Mouse (Mus musculus) MEL (cell line): ENCODE data around the gene Nosip. TPM values are rescaled to one million over a fixed set of nuclear protein-coding genes. Genes with fewer than 3 reads are reported as not detected.

Source experiments
- DNase-seq: peaks from one replicate; pipeline ENCODE4 v3.0.0; 2011; ENCODE audit warnings: low read depth, low spot score
- H3K27ac ChIP-seq: 2 replicates; pipeline ENCODE4 v1.5.1; 2012; ENCODE audit warnings: low read depth, mild to moderate bottlenecking, control low read depth, low read length, moderate library complexity; ENCODE audit not compliant: control insufficient read depth
- H3K27me3 ChIP-seq, 2 experiments: fragments of 150-350 bp in 1 of 2; sonication (generic) in 1 of 2; 2 replicates each; pipeline ENCODE4 v1.6.1; 2012; ENCODE audit warnings: low read length in 2 of 2, mild to moderate bottlenecking in 2 of 2, improper control_type of control experiment in 1 of 2, moderate library complexity in 1 of 2; ENCODE audit not compliant: insufficient read depth in 2 of 2, control insufficient read depth in 1 of 2
- H3K36me3 ChIP-seq, 2 experiments: 2 replicates each; pipeline ENCODE4 v1.6.1; 2012 to 2014; ENCODE audit warnings: low read length in 2 of 2, improper control_type of control experiment in 1 of 2, inconsistent platforms in 1 of 2, mild to moderate bottlenecking in 1 of 2; ENCODE audit not compliant: insufficient read depth in 2 of 2, control insufficient read depth in 1 of 2
- H3K4me1 ChIP-seq, 2 experiments: fragments of 150-350 bp in 1 of 2; sonication (generic) in 1 of 2; 2 replicates each; pipeline ENCODE4 v1.6.1; 2012; ENCODE audit warnings: low read length in 2 of 2, improper control_type of control experiment in 1 of 2, mild to moderate bottlenecking in 1 of 2; ENCODE audit not compliant: insufficient read depth in 2 of 2, control insufficient read depth in 1 of 2
- H3K4me3 ChIP-seq, 2 experiments: fragments of 150-350 bp in 1 of 2; sonication (generic) in 1 of 2; 2 replicates each; pipeline ENCODE4 v1.5.1; 2012; ENCODE audit warnings: low read depth in 2 of 2, low read length in 2 of 2, mild to moderate bottlenecking in 2 of 2, moderate library complexity in 2 of 2, control low read depth in 1 of 2, improper control_type of control experiment in 1 of 2; ENCODE audit not compliant: control insufficient read depth in 1 of 2, insufficient read depth in 1 of 2
- H3K79me2 ChIP-seq: 2 replicates; pipeline ENCODE4 v1.6.1; 2012; ENCODE audit warnings: mild to moderate bottlenecking, low read length, moderate library complexity; ENCODE audit not compliant: control insufficient read depth, poor library complexity, insufficient read depth
- H3K9ac ChIP-seq: 2 replicates; pipeline ENCODE4 v1.6.1; 2012; ENCODE audit warnings: low read depth, mild to moderate bottlenecking, control low read depth, low read length, moderate library complexity; ENCODE audit not compliant: control insufficient read depth, poor library complexity, severe bottlenecking
- H3K9me3 ChIP-seq: fragments of 150-350 bp; sonication (generic); replicated peaks from 2 replicates; pipeline ENCODE4 v1.6.1; 2012; ENCODE audit warnings: mild to moderate bottlenecking, low read length, improper control_type of control experiment, moderate library complexity; ENCODE audit not compliant: insufficient read depth
- CHD1 ChIP-seq: IDR thresholded peaks from 2 replicates; pipeline ENCODE4 v1.6.1; 2012; ENCODE audit warnings: low read depth, mild to moderate bottlenecking, inconsistent platforms, low read length, improper control_type of control experiment
- CTCF ChIP-seq, 3 experiments: IDR thresholded peaks in 2 of 3; conservative IDR thresholded peaks in 1 of 3; 2 replicates each; pipeline ENCODE4 v1.5.1; 2011 to 2012; ENCODE audit warnings: low read length in 3 of 3, low read depth in 2 of 3, mild to moderate bottlenecking in 2 of 3, improper control_type of control experiment in 1 of 3, inconsistent platforms in 1 of 3, mixed read lengths in 1 of 3, moderate library complexity in 1 of 3; ENCODE audit not compliant: control insufficient read depth in 1 of 3, insufficient read depth in 1 of 3, poor library complexity in 1 of 3, severe bottlenecking in 1 of 3
- EP300 ChIP-seq, 2 experiments: IDR thresholded peaks; 2 replicates each; pipeline ENCODE4 v1.6.1; 2011; ENCODE audit warnings: improper control_type of control experiment in 2 of 2, low read length in 2 of 2, low read depth in 1 of 2, mild to moderate bottlenecking in 1 of 2
- GABPA ChIP-seq: IDR thresholded peaks from 2 replicates; pipeline ENCODE4 v1.6.1; 2012; ENCODE audit warnings: low read depth, mild to moderate bottlenecking, inconsistent platforms, low read length, improper control_type of control experiment, moderate library complexity
- GATA1 ChIP-seq: IDR thresholded peaks from 2 replicates; pipeline ENCODE4 v1.6.1; 2011; ENCODE audit warnings: low read depth, low read length, improper control_type of control experiment
- HCFC1 ChIP-seq: IDR thresholded peaks from 2 replicates; pipeline ENCODE4 v1.6.1; 2012; ENCODE audit warnings: low read depth, mild to moderate bottlenecking, inconsistent platforms, low read length, improper control_type of control experiment, moderate library complexity
- JUND ChIP-seq: IDR thresholded peaks from 2 replicates; pipeline ENCODE4 v1.6.1; 2011; ENCODE audit warnings: low read depth, mild to moderate bottlenecking, improper control_type of control experiment, low read length
- MAZ ChIP-seq: IDR thresholded peaks from 2 replicates; pipeline ENCODE4 v1.6.1; 2012; ENCODE audit warnings: low read depth, mild to moderate bottlenecking, inconsistent platforms, low read length, improper control_type of control experiment
- MEF2A ChIP-seq: IDR thresholded peaks from 2 replicates; pipeline ENCODE4 v1.6.1; 2014; ENCODE audit warnings: low read depth, mild to moderate bottlenecking, inconsistent platforms, low read length, improper control_type of control experiment; ENCODE audit not compliant: poor library complexity, insufficient replicate concordance, severe bottlenecking; ENCODE audit errors: extremely low read depth
- MXI1 ChIP-seq: IDR thresholded peaks from 2 replicates; pipeline ENCODE4 v1.6.1; 2011; ENCODE audit warnings: mild to moderate bottlenecking, low read depth, low read length, improper control_type of control experiment
- MYC ChIP-seq: IDR thresholded peaks from 2 replicates; pipeline ENCODE4 v1.6.1; 2011; ENCODE audit warnings: low read depth, mild to moderate bottlenecking, low read length, improper control_type of control experiment, moderate library complexity
- NRF1 ChIP-seq: IDR thresholded peaks from 2 replicates; pipeline ENCODE4 v1.6.1; 2014; ENCODE audit warnings: low read depth, mild to moderate bottlenecking, inconsistent platforms, low read length, improper control_type of control experiment, moderate library complexity; ENCODE audit not compliant: poor library complexity, insufficient read depth, severe bottlenecking
- POLR2A ChIP-seq, 2 experiments: IDR thresholded peaks; 2 replicates each; pipeline ENCODE4 v1.6.1; 2011 to 2012; ENCODE audit warnings: low read length in 2 of 2, mild to moderate bottlenecking in 2 of 2, control low read depth in 1 of 2, improper control_type of control experiment in 1 of 2, low read depth in 1 of 2, moderate library complexity in 1 of 2; ENCODE audit not compliant: control insufficient read depth in 1 of 2, insufficient read depth in 1 of 2, poor library complexity in 1 of 2
- POLR2AphosphoS2 ChIP-seq: IDR thresholded peaks from 2 replicates; pipeline ENCODE4 v1.6.1; 2011; ENCODE audit warnings: low read length, improper control_type of control experiment
- POLR2AphosphoS5 ChIP-seq: IDR thresholded peaks from 2 replicates; pipeline ENCODE4 v1.6.1; 2012; ENCODE audit warnings: low read depth, borderline replicate concordance, mild to moderate bottlenecking, inconsistent platforms, low read length, moderate library complexity, mixed read lengths
- TCF12 ChIP-seq: IDR thresholded peaks from 2 replicates; pipeline ENCODE4 v1.6.1; 2014; ENCODE audit warnings: low read depth, mild to moderate bottlenecking, inconsistent platforms, low read length, improper control_type of control experiment, moderate library complexity
- USF1 ChIP-seq: IDR thresholded peaks from 2 replicates; pipeline ENCODE4 v1.6.1; 2014; ENCODE audit warnings: low read depth, mild to moderate bottlenecking, inconsistent platforms, low read length, improper control_type of control experiment, moderate library complexity
- USF2 ChIP-seq, 2 experiments: IDR thresholded peaks; 2 replicates each; pipeline ENCODE4 v1.6.1; 2011 to 2012; ENCODE audit warnings: improper control_type of control experiment in 2 of 2, low read length in 2 of 2, borderline replicate concordance in 1 of 2, inconsistent platforms in 1 of 2, low read depth in 1 of 2, mild to moderate bottlenecking in 1 of 2; ENCODE audit not compliant: insufficient read depth in 1 of 2
- ZNF384 ChIP-seq: IDR thresholded peaks from 2 replicates; pipeline ENCODE4 v1.6.1; 2012; ENCODE audit warnings: low read depth, mild to moderate bottlenecking, inconsistent platforms, low read length, improper control_type of control experiment
- polyA plus RNA-seq, 2 experiments: library from polyadenylated mRNA; stranded (reverse) in 1 of 2; unstranded in 1 of 2; fragments of >175 nt in 1 of 2; fragments of >200 nt in 1 of 2; gene quantifications; 2 replicates each; pipeline versions ENCODE4 v1.2.1 to v1.2.4; 2012; ENCODE audit warnings: low replicate concordance in 2 of 2, low read depth in 1 of 2; ENCODE audit not compliant: insufficient read length in 2 of 2, insufficient read depth in 1 of 2, missing spikeins in 1 of 2
- total RNA-seq: library from RNA; depleted of rRNA; stranded (reverse); fragments of 300-350 nt; gene quantifications from 2 replicates; pipeline ENCODE4 v1.2.3, GENCODE M21; 2012

The Nosip gene
- total and polyA plus RNA-seq, 3 experiments, result 50.7 to 78.9 TPM; not detected in 1

- TF ChIP-seq MXI1 (no peak), TCF12 (no peak), MAZ (no peak), HCFC1 (no peak), NRF1 (no peak), POLR2AphosphoS2 (no peak), USF1 (no peak), CTCF (IDR thresholded peaks at IDR 0.05 in 2 of 3, conservative IDR thresholded peaks at IDR 0.05 in 1 of 3; ENCODE audit: control insufficient read depth in 1 of 3, insufficient read depth in 1 of 3, low read depth in 2 of 3, low read length in 3 of 3, poor library complexity in 1 of 3, severe bottlenecking in 1 of 3) (no peak), MYC (no peak), CHD1 (no peak)
- H3K4me1 ChIP-seq, result no peaks in the 10 kb centered on the region
- no peak overlapping the region for H3K27ac ChIP-seq
- no peaks in the 10 kb centered on the region for H3K27me3 ChIP-seq
- no peak for DNase-seq
- peaks cover 0 to 5% of the 10 kb centered on the region in 2 experiments; a peak in 2 of 4 replicates for H3K36me3 ChIP-seq
- H3K4me3 ChIP-seq, result no peak overlapping the region
- H3K9ac ChIP-seq, result no peak overlapping the region
- no peaks in the 10 kb centered on the region for H3K9me3 ChIP-seq
- H3K79me2 ChIP-seq, result no peaks in the 10 kb centered on the region
Observed at GRCm38 (mm10) chr7:45033722-45034359, 28.4 kb upstream of the Nosip start.

GRCm38 (mm10) chr7:45035631-45036030 is 26.6 kb upstream of the Nosip start:
- no peak overlapping the region for H3K27ac ChIP-seq
- TF ChIP-seq JUND (no peak), HCFC1 (0 out of 2 replicates have a peak, but pooled peaks have one; percentile 11)
- H3K9me3 ChIP-seq, result no peaks in the 10 kb centered on the region
- H3K79me2 ChIP-seq, result no peaks in the 10 kb centered on the region
- peaks cover 0 to 5% of the 10 kb centered on the region in 2 experiments; a peak in 2 of 4 replicates for H3K36me3 ChIP-seq
- H3K27me3 ChIP-seq, result no peaks in the 10 kb centered on the region
- H3K9ac ChIP-seq, result no peak overlapping the region
- H3K4me3 ChIP-seq, result no peak overlapping the region
- DNase-seq, result peak; percentile 24
- H3K4me1 ChIP-seq, result no peaks in the 10 kb centered on the region

GRCm38 (mm10) chr7:45036702-45037101 is 25.5 kb upstream of the Nosip start:
- Histone ChIP-seq H3K9ac (no peak overlapping the region), H3K79me2 (no peaks in the 10 kb centered on the region), H3K27ac (no peak overlapping the region), H3K27me3 (no peaks in the 10 kb centered on the region), H3K4me1 (no peaks in the 10 kb centered on the region), H3K4me3 (no peak overlapping the region), H3K9me3 (no peaks in the 10 kb centered on the region), H3K36me3 (peaks cover 0 to 5% of the 10 kb centered on the region in 2 experiments; a peak in 2 of 4 replicates)
- DNase-seq, result no peak
- no peak for TF ChIP-seq POLR2A (IDR thresholded peaks at IDR 0.05; ENCODE audit: control insufficient read depth in 1 of 2, insufficient read depth in 1 of 2, low read depth in 1 of 2, low read length in 2 of 2, poor library complexity in 1 of 2)
- TF ChIP-seq GABPA, result no peak
- TF ChIP-seq MAZ, result no peak
- no peak for TF ChIP-seq GATA1
- no peak for TF ChIP-seq EP300 (IDR thresholded peaks at IDR 0.05; ENCODE audit: low read depth in 1 of 2, low read length in 2 of 2)
- TF ChIP-seq MEF2A, result no peak
- no peak for TF ChIP-seq ZNF384
- TF ChIP-seq USF2 (IDR thresholded peaks at IDR 0.05; ENCODE audit: borderline replicate concordance in 1 of 2, insufficient read depth in 1 of 2, low read depth in 1 of 2, low read length in 2 of 2), result no peak
- no peak for TF ChIP-seq POLR2AphosphoS5
- no peak for TF ChIP-seq CHD1
